Mouse (Mus musculus) forebrain, embryonic 16.5 days (tissue): Measurements from ENCODE around the gene Ppp3ca. TPM values are rescaled to one million over a fixed set of nuclear protein-coding genes. Genes with fewer than 3 reads are reported as not detected.

ENCODE experiments used
- ATAC-seq: fragments of 200-750 bp; cut with Nextera tagmentation; 2 replicates; pipeline ENCODE4 v1.8.0; 2017; ENCODE audit warnings: mild to moderate bottlenecking, moderate library complexity
- H3K27ac ChIP-seq: fragments of 300-500 bp; sonication (generic); 2 replicates; pipeline ENCODE4 v1.5.1; 2014; ENCODE audit warnings: low read length, control low read depth
- H3K27me3 ChIP-seq: fragments of 300-500 bp; sonication (generic); replicated peaks from 2 replicates; pipeline ENCODE4 v1.6.1; 2014; ENCODE audit warnings: low read length; ENCODE audit not compliant: control insufficient read depth, insufficient read depth
- H3K36me3 ChIP-seq: fragments of 300-500 bp; sonication (generic); 2 replicates; pipeline ENCODE4 v1.6.1; 2014; ENCODE audit not compliant: control insufficient read depth, insufficient read depth
- H3K4me1 ChIP-seq: fragments of 300-500 bp; sonication (generic); replicated peaks from 2 replicates; pipeline ENCODE4 v1.6.1; 2014; ENCODE audit warnings: low read length; ENCODE audit not compliant: control insufficient read depth, insufficient read depth
- H3K4me2 ChIP-seq: fragments of 300-500 bp; sonication (generic); 2 replicates; pipeline ENCODE4 v1.6.1; 2014; ENCODE audit warnings: mild to moderate bottlenecking, low read length, control low read depth
- H3K4me3 ChIP-seq: fragments of 300-500 bp; sonication (generic); replicated peaks from 2 replicates; pipeline ENCODE4 v1.5.1; 2014; ENCODE audit warnings: mild to moderate bottlenecking, low read length, control low read depth
- H3K9ac ChIP-seq: fragments of 300-500 bp; sonication (generic); replicated peaks from 2 replicates; pipeline ENCODE4 v1.6.1; 2014; ENCODE audit warnings: low read depth, low read length, control low read depth
- H3K9me3 ChIP-seq: fragments of 300-500 bp; sonication (generic); 2 replicates; pipeline ENCODE4 v1.6.1; 2016; ENCODE audit warnings: low read length; ENCODE audit not compliant: control insufficient read depth
- WGBS: fragments of 180-500 bp; shearing (Covaris S2); extraction: QIAGEN DNeasy Blood & Tissue Kit; methylation state at CpG from one replicate; pipeline ENCODE4 v1.1.7; 2014; 5-methylcytosine and 5-hydroxymethylcytosine counted together
- polyA plus RNA-seq: library from polyadenylated mRNA; unstranded; fragments of >200 nt; fragmentation: Nextera tagmentation; extraction: Ambion mirVana; gene quantifications from 2 replicates; pipeline ENCODE4 v1.2.1, GENCODE M21; 2015

Gene Ppp3ca
- polyA plus RNA-seq, 1 experiment from 2014 or later = 144 TPM

DNA sequence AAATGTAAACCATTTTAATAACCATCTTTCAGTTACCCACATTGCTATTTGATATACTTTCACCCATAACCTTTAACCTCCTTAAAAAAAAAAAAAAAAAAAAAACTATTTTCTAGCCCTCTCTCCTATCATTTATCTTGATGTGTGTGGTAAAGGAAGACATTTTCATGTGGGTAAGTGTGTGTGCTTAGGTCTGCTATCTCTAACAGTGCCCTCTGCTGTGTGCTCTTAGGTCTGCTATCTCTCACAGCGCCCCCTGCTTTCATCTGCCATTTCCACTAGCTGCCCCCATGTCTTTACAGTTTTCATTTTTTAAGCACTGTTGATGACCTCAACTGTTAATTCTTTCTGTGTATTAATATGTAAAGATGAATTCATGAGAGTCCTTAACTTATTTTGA, 235.7 kb downstream of the Ppp3ca start:
- Histone ChIP-seq H3K9me3 (no peaks in the 10 kb centered on the region), H3K27ac (no peak overlapping the region), H3K4me2 (no peak overlapping the region), H3K4me3 (no peak overlapping the region), H3K4me1 (no peaks in the 10 kb centered on the region), H3K36me3 (peaks cover 7% of the 10 kb centered on the region; the same call in 1 of the 2 replicates), H3K9ac (no peak overlapping the region), H3K27me3 (no peaks in the 10 kb centered on the region)
- 81% methylated on average over 1 of the region's 1 CpGs for WGBS
- ATAC-seq = no peak

DNA sequence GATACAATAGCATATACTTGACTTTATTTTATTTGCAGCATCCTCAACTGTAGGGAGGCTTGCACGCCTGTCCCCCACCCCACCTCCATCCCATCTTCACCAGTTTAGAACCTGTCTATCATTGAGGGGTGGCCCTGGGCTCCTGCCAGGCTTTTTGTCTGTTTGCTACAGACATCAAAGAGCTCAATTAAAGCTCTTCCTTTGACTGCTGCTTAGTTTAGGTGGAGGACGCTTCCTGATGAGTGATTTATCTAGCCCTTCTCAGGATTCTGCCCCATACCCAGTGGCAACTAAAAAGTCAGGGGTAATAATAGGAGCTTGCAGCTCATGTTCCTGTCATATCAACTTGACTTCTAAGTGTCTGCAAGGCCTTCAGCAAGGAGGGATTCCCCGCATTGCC, 239.6 kb downstream of the Ppp3ca start:
- Histone ChIP-seq H3K36me3 (no peaks in the 10 kb centered on the region; the same call in 1 of the 2 replicates), H3K4me1 (no peaks in the 10 kb centered on the region), H3K27me3 (no peaks in the 10 kb centered on the region), H3K9me3 (no peaks in the 10 kb centered on the region), H3K9ac (no peak overlapping the region), H3K4me2 (no peak overlapping the region), H3K4me3 (no peak overlapping the region), H3K27ac (no peak overlapping the region)
- ATAC-seq = 0 out of 2 replicates have a peak, but pooled peaks have one; percentile 28
- WGBS = 42% methylated on average over 3 of the region's 3 CpGs

DNA sequence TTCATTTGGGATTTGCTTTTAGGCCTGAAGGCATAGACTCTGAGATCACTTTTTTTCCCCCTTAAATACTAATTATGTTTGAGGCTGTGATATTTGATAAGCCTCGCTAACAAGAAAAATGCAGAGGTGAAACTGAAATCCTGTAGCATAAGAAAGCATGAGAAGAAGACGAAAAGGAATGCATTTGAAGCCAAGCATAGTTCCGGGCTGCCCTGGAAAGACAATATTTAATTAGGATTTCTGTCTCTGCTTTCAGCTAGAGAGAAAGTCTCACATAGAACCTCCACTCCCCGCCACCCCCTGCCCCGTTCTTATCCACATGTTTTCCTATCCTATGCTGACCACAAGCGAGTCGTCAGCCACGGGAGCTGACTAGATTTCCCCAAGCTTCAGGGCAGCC, 241.4 kb downstream of the Ppp3ca start:
- WGBS = 72% methylated on average over 8 of the region's 8 CpGs

DNA sequence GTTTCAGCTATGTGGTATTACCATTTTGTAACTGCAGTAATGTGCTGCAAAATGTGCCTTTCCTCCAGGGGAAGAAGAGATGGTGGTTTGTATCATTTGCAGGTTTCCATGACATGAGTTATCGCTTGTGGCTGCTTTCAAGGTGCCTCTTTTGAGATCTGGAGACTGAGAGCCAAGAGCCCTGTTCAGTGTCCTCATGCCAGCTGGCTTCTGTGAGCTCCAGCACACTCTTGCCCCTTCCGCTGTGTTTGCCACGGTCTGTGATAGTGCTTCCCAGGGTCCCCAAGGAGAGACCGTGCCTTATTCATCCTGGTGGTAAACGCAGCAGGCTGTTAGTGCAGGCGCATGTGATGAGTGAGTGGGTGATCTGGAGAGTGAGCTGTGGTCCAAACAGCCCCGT, 247.2 kb downstream of the Ppp3ca start:
- Histone ChIP-seq H3K36me3 (0 out of 2 replicates have a peak, but pooled peaks cover 6% of the 10 kb centered on the region), H3K4me1 (no peaks in the 10 kb centered on the region), H3K9me3 (no peaks in the 10 kb centered on the region), H3K4me3 (no peak overlapping the region), H3K27ac (no peak overlapping the region), H3K4me2 (no peak overlapping the region), H3K9ac (no peak overlapping the region), H3K27me3 (no peaks in the 10 kb centered on the region)
- ATAC-seq = no peak
- WGBS = 91% methylated on average over 7 of the region's 7 CpGs

More for the DNA sequence above, 241.4 kb downstream of the Ppp3ca start:
- Histone ChIP-seq H3K4me1 (no peaks in the 10 kb centered on the region), H3K4me3 (no peak overlapping the region), H3K9me3 (no peaks in the 10 kb centered on the region), H3K27me3 (no peaks in the 10 kb centered on the region), H3K4me2 (no peak overlapping the region), H3K36me3 (no peaks in the 10 kb centered on the region), H3K9ac (no peak overlapping the region), H3K27ac (no peak overlapping the region)
- ATAC-seq = no peak

DNA sequence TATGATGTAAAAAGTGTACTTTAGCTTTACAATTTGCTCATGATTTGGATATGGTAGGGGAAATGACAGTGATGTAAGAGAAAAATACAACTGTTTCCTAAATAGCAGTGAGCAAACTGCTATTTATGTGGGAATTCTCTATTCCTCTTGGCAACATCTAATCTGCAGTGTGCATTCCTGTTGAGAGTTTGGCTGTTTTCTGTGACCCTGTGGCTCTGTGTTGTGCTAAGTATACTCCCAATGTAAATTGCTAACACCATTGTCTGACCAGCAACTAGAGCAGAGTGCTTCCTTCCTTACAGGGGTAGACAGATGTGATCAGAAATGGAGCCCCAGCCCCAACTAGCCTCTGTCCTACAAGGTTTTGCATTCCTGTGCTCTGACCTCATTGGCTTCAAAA, 263.1 kb downstream of the Ppp3ca start:
- Histone ChIP-seq H3K9me3 (no peaks in the 10 kb centered on the region), H3K27ac (no peak overlapping the region), H3K27me3 (no peaks in the 10 kb centered on the region), H3K4me1 (no peaks in the 10 kb centered on the region), H3K4me3 (no peak overlapping the region), H3K36me3 (peaks cover 5% of the 10 kb centered on the region), H3K9ac (no peak overlapping the region), H3K4me2 (no peak overlapping the region)
- no peak for ATAC-seq

DNA sequence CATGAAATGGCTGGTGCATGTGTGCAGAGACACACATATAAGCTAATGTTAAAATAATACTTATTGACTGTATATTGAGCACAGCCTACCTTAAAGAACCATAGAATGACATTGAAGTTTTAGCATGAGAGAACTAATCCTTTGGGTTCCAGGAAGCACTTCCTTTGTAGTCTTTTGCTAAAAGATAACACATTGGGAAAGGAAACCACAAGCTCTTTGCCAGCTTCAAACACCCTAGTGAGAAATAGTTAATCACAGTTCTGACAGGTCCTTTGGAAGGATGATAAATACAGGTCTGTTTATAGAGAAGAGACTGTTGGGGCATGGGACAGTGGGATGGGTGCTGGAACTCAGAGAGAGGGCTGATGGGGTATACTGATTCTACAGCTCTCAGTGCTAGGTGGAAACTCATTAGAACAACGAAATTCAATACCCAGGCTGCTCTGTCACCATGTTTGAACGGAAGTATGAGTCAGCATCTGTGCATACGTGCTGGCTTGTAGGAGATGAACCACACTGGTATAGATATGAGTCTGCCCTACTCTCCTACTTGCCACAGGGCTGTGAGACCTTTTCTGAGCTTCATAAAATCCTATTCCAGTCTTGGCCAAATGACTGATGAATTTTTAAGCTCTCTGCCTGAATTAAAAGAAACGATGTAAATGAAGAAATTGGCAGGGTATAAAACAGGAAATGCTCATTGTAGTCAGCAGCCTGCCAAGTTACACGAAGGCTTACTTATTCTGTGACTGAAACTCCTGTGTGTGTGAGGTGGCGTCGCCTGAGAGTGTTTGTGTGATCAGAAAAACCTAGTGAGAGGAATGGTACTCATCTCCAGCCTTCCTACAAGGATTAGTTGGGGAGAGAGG, 271.0 kb downstream of the Ppp3ca start:
- Histone ChIP-seq H3K27ac (no peak overlapping the region), H3K27me3 (no peaks in the 10 kb centered on the region), H3K9ac (no peak overlapping the region), H3K4me2 (no peak overlapping the region), H3K4me1 (peaks cover 7% of the 10 kb centered on the region; the same call in 1 of the 2 replicates), H3K9me3 (no peaks in the 10 kb centered on the region), H3K4me3 (no peak overlapping the region), H3K36me3 (0 out of 2 replicates have a peak, but pooled peaks cover 2% of the 10 kb centered on the region)
- WGBS = 60% methylated on average over 7 of the region's 7 CpGs
- ATAC-seq = no peak

DNA sequence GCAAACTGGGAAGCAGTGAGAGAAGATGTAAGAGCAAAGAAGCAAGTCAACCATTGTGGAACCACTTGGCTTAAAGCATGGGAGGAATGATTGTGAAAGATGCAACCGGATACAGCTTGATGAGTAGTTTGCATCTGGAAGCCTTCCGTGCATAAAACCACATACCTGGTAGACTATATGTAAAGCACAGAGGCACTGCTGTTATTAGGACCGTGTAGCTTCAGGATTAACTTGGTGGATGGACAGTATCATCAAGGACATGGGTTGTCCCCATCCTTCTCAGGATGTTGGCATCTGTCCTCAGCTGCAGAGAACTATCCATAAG, 271.6 kb downstream of the Ppp3ca start:
- Histone ChIP-seq H3K27me3 (no peaks in the 10 kb centered on the region), H3K4me2 (no peak overlapping the region), H3K9me3 (no peaks in the 10 kb centered on the region), H3K4me3 (no peak overlapping the region), H3K4me1 (peaks cover 7% of the 10 kb centered on the region; the same call in 1 of the 2 replicates), H3K36me3 (0 out of 2 replicates have a peak, but pooled peaks cover 2% of the 10 kb centered on the region), H3K27ac (no peak overlapping the region), H3K9ac (no peak overlapping the region)
- ATAC-seq = no peak
- 93% methylated on average over 3 of the region's 3 CpGs for WGBS

DNA sequence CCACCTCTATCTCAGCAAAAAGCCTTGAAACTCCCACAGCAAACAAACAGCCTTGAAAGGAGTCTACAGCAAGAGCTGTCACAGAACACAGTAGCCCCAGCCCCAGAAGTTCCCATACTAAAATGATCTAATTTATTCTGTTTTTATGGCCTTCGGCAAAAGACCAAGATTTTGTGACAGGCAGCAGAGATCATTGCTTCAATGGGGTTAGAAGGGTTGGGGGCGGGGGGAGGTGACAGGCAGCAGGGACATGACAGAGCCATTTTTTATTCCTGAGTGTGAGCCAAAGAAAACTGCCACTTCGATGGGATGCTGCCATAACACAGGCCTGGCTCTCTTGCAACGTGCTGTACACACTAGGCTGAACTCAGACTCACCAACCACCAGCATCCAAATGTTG, 275.6 kb downstream of the Ppp3ca start:
- 35% methylated on average over 4 of the region's 4 CpGs for WGBS
- ATAC-seq = peak; percentile 88
- H3K27me3 ChIP-seq = no peaks in the 10 kb centered on the region
- H3K9me3 ChIP-seq = no peaks in the 10 kb centered on the region
- H3K27ac ChIP-seq = no peak overlapping the region
- H3K4me2 ChIP-seq = no peak overlapping the region
- no peak overlapping the region for H3K9ac ChIP-seq
- peaks cover 7% of the 10 kb centered on the region; the same call in 1 of the 2 replicates for H3K4me1 ChIP-seq
- H3K4me3 ChIP-seq = no peak overlapping the region
- H3K36me3 ChIP-seq = no peaks in the 10 kb centered on the region

DNA sequence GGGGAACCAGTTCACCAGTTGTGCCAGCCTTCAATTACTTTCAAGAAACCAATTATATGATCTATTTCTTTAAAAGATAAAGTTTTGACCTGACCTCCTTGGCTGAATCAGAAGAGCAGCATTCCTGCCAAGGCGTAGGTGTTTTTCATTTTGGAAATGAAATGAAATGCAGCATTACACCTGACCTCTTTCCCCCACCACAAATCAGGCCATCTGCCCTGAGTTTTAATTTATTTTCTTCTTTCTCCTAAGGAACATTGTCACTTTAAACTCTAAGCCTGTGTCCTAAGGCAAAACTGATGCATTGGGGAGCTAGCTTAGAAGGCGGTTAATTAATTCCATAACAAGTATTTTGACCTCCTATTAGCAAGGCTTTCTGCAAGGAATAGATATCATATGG, 276.7 kb downstream of the Ppp3ca start:
- Histone ChIP-seq H3K27ac (no peak overlapping the region), H3K9ac (no peak overlapping the region), H3K4me1 (peaks cover 7% of the 10 kb centered on the region; the same call in 1 of the 2 replicates), H3K27me3 (no peaks in the 10 kb centered on the region), H3K36me3 (no peaks in the 10 kb centered on the region), H3K4me2 (no peak overlapping the region), H3K4me3 (no peak overlapping the region), H3K9me3 (no peaks in the 10 kb centered on the region)
- no peak for ATAC-seq
- WGBS = 96% methylated on average over 2 of the region's 2 CpGs
